Mouse (Mus musculus) right cerebral cortex, postnatal 4 days (tissue): ENCODE measurements around the gene Enpp3.

Source experiments
- DNase-seq: peaks from one replicate; pipeline ENCODE4 v3.0.0-alpha.2; 2022

Gene Enpp3

DNA sequence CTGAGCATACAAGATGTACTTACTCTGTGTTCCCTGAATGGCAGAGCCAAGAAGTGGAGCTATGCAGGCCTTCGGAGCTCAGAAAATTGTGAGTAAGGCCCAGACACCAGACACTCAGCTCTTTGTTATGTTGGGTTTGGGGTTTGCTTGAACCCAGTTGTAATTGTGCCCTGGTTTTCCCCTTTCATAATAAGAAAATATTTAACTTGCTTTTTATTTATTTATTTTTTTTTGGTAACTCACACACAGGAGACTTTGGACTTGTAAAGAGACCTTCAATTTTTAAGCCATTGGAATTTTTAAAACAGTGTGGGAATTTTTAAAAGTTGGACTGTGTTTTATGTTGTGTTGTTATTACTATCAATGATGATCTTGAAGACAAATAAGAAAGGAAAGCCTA, at the start of gene Enpp3:
Enpp3 (minus strand) TSS at position 148 of the 400 bp plus-strand sequence.
- DNase-seq, result no peak

DNA sequence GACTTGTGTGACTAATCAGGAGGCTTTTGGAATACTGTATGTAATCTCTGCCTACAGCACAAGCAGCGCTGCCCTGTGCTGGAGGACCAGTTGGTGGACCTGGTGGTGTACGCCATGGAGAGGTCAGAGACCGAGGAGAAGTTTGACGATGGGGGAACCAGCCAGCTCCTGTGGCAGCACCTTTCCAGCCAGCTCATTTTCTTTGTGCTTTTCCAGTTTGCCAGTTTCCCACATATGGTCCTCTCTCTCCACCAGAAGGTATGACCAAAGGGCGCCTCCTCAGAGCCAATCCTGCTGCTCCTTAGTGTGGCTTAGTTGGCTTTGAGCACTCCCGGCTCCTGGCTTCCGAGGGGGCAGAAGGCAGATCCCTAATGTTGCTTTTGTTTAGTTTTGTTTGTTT, 45.7 kb upstream of the Enpp3 start:
- DNase-seq, result no peak

DNA sequence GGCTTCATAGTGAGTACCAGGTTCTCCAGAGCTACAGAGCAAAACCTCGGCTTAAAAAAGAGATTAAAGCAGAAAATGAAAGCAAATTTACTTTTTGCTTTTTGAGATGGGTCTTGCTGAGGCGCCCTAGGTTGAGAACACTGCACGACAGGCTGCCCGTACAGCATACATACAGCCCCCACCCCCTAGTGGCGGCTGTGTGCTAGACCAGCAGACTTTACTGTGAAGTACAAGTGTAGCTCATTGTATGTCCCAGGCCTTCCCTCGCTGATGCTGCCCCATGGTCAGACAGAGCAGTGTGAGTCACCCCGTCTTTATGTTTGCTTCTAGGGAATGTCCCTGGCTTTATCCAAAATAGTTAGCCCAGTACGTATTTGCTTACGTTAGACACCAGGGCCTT, 43.4 kb upstream of the Enpp3 start:
- peak; percentile 45 for DNase-seq

DNA sequence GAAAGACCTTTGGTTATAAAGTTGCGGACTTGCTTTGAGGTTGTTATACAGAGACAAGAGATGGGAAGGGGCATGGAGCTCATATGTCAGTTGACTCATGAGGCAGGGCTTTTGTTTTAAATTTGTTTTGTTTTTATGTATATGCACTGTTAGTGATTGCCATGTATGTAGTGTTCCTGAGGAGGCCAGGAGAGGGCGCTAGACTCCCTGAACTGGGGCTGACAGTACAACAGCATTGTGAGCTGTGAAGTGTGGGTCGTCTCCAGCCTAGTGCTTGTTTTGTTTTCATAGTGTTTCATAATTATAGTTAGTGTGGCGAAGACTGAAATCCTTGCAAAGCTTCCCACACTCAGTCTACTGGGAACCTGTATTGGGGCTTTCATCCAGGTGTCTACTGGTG, 31.0 kb upstream of the Enpp3 start:
- peak; percentile 16 for DNase-seq

DNA sequence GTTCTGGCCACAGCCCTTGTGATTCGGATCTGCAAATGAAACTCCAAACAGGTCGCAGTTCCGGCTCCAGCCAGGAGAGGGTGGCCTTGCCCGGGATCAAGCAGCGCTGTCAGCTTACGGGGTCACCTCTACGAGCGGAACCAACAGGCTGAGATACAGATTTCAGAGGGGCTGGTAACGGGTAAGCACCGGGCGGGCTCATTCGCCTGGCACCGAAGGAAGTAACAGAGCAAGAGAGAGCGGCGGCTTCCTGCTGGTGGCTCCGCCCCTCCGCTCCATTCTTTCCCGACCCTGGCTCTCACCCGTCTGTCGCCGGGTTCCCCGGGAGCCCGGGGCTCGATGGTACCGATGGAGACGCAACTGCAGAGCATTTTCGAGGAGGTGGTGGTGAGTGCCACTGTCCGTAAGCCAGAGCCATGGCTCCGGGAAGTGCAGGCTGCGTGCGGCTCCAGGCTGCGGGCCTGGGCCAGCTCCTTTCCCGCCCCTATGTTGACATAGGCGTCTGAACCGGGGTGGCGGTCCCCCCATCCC, 27.2 kb upstream of the Enpp3 start, which contains the start of gene Med23:
Med23 (plus strand) TSS at position 227 of the 531 bp plus-strand sequence.
- peak; percentile 97 for DNase-seq

DNA sequence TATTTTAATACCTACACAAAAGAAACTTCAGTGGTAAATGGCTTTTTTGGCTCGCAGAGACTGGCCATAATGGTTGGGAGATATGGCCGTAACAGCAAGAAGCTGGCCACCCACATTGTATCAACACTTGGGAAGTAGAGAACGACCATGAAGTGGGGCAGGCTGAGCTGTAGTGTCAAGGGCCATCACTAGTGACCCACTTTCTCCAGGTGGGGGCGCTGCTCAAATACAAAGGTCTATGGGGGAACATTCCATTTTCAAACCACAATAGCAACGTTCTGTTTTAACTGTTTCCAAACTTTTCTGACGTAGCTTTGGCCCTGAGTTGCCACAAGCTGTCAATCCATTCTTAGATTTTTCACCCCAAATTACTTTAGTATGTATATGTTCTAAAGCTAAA, 21.8 kb upstream of the Enpp3 start:
- no peak for DNase-seq

DNA sequence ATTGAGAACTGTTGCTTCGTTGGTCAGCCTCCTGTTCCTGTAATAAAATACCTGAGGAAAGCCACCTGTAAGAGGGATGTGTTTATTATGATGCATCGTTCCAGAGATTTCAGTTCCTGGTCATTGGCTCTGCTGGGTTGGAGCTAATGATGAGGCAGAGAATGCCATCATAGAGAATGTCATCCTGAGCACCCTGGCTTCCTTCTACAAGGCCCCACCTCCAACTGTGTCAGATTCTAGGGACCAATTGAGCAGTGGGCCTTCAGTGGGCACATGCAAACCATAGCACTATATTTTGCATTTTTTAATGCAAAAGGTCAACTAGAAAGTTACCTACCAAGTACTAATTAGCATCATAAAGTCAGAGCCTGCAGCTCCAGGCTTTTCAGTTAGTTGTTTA, 20.5 kb upstream of the Enpp3 start:
- DNase-seq, result no peak

DNA sequence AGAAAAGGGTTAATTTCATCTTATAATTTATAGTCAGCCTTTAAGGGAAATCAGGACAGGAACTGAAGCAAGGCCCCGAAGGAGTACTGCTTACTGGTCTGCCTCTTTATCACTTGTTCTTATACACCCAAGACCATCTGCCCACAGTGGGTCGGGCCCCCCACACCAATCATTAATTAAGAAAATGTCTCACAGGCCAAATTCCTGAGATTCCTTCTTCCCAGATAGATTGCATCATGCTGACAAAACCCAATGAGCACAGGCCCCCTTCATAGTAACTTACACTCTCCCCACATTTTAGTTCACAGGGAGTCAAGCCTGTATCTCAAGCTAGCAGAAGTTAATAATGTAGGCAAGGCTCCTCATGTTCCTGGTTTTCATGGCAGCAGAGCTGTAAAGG, 625 bp downstream of the Enpp3 start:
- DNase-seq, result no peak

DNA sequence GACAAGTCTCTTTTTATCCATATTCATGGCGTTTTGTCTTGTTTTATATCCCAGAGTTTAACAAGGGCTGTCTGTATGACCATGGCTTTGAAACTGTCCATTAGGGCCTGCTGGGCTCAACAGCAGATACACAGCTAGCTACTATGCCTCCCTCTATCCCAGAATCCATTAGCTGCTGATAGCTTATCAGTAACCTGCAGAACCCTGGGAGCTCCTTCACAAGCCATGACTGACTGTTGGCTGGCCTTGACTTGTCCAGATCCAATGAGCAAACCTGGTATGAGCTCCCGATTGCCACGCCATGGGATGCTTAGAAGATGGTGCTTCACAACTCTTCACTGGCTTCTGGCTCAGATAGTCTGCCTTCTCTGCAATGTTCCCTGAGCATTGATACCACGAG, 1.8 kb downstream of the Enpp3 start:
- no peak for DNase-seq

DNA sequence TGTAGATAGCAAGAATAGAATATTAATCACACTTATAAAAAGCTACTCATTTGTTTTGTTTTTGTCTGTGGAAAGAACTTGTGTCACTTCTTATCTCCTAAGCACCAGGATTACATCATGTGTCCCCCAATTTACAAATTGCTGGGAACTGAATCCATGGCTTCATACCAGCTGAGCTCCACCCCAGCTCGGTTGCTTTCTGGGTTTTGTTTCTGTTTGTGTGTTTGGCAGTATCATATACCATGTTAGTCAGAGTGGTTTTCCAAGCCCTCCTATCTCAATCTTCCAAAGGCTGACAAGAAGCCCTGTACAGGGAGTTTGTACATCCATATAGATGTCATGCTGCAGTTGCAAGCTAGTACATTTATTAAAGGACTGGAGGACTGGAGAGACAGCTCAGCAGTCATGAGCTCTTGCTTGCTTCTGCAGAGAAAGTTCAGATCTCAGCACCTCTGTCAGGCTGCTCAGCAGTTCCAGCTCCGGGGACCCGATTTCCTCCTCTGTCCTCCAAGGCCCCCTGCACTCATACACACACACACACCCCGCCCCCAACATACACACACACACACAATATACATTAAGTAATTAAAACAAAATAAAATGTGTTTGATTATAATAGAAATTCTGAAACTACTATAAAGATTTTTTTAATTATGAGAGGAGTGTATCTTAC, 6.1 kb downstream of the Enpp3 start:
- DNase-seq, result no peak

DNA sequence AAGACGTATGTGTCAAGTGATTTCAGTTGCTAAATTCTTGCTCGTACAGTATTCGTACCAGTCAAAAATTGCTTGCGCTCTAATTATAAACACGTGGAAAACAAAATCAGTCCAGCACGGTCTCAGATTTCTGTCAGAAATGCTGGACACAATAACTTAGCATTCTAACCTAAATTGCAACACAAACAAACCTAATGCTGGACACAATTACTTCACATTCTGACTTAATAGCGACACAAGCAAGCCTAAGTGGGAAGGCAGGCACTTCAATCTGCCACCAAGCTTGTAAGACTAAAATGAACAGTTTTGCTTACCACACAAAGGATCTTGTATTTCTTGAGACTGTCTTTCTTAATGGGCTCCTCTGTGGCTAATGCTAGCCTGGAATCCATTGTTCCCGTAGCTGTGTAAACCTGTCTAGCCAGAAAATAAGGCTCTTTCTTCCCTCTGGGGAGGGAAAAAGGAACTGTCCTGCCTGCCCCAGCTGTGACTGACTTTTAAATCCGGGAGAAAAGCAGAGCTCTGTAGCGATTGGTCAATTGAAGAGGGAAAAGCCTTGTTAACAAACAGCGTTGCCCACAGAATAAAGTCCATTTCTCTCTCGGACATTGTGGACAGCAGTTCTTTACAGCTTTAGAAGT, 6.8 kb downstream of the Enpp3 start:
- no peak for DNase-seq

DNA sequence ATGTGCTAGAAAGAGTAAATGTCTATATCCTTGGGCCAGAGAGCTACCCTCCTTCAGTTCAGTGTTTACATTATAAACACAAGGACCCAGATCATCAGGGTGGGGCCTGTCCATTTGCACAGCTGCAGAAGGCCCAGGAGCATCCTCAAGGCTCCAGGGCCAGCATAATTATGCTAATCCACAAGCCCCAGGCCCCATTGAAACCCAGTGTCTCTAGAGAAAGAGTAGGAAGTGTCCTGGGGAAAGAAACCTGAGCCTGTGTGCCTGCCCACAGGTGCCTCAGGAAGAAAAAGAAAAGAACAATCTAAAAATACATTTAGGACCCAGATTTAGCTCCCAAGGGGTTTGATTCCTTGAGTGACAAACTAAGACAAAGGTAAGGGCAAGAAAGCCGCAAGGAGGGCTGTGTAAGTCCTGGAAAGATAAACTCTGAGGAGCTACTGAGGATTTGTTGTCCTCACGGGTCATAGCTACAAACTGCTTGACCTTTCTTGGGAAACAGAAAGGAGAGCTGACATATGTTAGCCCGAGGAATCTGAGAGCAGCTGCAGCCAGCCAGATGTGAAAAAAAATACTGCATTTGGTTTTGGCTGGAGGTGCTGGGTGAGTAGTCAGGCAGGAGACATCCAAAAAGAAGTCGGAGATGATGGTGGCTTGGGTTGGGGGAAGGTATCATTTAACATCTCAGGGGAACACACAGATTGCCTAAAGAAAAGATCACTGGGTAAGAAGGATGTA, 7.8 kb downstream of the Enpp3 start:
- no peak for DNase-seq

DNA sequence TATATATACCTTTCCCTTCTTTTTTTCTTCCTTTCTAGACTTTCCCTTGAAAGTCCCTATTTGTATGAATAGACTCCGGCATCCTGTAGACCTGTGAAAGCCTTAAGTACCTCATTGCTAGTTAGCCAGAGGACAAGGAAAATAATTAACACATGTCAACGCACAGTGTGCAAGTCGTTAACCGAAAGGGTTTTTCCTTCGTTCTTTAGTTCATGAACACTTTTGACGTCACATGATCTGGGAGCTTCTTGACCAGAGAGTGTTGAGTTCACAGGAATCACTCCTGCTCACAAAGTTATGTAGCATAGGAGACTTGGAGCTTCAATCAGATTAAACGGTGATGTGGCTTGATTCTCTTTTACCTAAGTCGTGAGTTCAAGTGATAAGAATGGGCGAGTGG, 10.3 kb downstream of the Enpp3 start:
- DNase-seq, result no peak

DNA sequence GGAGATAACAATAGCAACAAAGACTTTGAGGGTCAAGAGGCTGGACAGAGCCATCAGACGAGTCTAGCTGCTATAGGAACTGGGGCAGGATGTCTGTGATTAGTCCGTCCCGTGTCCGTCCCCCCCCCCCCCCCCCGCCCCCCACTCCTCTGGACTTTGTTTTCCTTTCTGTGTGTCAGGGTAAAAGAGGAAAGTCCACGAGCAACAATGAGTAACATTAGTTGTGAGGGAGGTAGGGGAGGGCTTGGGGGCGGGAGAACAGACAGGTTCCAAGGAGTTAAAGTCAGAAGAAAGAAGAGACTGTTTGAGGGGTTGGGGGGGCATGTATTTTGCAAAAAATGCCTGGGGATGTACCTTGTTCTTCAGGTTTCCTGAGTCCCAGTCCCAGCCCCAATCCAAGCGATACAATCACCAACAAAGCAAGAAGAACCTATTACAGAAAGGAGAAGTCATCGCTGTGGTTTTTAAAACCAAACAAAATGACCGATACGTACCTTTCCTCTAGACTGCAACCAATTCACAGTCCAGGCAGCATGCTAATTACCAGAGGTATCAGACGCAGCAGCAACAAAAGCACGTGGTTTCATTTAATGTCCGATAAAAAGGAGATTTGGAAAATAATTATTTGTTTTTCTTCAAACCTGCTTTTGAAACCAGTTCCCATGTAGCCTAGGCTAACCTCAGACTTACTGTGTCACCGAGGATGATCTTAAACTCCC, 11.1 kb downstream of the Enpp3 start:
- DNase-seq, result no peak

DNA sequence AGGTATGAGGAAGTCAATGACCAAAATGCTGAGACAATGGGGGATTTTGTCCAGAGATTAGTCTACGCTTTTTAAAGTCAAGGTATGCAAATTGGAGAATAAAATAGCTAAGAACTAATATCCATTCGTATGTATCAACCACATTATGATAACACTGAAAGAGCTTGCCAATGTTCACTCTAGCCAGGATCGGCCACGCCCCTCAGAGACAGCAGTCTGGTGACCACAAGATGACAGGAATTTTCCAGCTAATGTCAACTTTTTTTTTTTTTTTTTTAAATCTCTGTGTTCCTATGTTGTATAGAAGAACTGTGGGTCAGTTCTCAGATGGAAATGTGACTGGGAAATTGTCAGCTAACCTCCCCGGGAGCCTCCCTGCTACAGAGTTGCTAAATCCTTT, 12.2 kb downstream of the Enpp3 start:
- DNase-seq, result no peak

DNA sequence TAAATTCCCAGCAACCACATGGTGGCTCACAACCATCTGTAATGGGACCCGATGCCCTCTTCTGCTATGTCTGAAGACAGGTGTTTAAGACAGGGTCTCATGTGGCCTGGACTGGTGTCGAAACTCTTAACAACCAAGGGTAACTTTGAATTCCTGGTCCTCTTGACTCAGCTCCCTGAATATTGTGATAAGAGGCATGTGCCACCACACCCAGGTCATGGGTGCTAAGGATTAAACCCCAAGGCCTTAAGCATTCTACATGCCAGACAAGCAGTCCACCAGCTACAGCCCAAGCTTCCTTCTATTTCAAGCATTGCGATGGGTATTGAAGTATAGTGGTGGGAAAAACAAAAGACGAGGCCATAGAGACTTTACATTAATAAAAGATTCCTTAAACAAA, 14.5 kb downstream of the Enpp3 start:
- DNase-seq, result no peak

DNA sequence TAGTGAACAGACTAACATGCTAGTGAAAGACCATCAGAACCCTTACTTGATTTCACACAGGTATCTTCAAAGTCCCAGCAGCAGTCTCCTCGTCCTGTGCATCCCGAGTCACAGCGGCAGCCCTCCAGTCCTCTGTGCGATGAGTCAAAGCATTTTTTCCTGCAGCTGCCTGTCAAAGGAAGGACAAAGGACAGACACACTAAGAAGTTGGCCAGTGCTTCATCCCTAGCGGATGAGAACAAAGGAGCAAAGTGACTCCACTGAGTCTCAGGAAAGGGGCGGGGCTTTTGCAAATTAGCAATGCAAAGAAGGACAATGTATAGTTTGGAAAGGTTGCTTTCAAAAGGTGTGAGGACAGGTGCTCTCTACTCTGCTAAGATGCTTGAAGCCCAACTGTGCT, 16.5 kb downstream of the Enpp3 start:
- no peak for DNase-seq

DNA sequence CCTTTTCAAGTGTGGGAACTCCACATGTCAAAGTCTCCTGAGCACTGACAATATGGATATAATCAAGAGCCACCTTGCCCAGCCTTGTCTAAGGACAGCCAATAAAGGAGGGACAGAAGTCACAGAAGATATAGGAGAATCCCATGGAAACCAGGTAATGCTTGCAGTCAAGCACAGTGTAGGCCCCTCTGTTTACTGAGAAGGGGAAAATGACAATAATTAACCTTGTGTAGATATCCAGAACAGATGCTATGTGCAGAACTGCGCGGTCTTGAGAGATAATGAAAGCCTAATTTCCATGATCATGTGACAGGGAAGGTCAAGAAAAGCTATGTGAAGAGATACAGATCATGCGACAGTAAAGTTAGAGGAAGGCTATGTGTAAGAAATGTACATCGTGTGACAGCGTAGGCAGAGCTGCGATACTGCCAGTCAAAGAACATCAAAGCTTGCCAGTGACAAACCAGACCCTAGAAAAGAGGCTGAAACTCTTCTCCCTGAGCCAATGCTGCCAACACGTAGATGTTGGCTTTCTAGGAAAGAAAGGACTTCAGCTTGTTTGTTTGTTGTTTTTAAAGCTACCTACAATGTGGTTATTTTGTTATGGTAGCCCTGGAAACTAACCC, 17.1 kb downstream of the Enpp3 start:
- DNase-seq, result no peak

DNA sequence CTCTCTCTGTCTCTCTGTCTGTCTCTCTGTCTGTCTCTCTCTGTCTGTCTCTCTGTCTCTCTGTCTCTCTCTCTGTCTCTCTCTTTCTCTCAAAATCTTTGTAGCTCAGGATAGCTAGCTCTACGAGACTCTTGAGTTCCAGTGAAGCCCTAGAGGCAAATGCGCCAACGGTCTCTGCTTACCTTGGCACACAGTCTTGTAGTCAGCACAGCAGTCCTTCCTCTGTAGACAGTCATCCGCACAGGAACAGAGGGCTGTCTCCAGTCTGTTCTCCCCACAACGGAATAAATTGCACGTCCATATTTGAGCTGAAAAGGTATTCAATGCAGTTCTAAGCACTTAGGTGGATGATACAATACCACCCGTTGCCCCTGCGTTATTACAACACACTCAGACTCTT, 18.0 kb downstream of the Enpp3 start:
- DNase-seq, result no peak

DNA sequence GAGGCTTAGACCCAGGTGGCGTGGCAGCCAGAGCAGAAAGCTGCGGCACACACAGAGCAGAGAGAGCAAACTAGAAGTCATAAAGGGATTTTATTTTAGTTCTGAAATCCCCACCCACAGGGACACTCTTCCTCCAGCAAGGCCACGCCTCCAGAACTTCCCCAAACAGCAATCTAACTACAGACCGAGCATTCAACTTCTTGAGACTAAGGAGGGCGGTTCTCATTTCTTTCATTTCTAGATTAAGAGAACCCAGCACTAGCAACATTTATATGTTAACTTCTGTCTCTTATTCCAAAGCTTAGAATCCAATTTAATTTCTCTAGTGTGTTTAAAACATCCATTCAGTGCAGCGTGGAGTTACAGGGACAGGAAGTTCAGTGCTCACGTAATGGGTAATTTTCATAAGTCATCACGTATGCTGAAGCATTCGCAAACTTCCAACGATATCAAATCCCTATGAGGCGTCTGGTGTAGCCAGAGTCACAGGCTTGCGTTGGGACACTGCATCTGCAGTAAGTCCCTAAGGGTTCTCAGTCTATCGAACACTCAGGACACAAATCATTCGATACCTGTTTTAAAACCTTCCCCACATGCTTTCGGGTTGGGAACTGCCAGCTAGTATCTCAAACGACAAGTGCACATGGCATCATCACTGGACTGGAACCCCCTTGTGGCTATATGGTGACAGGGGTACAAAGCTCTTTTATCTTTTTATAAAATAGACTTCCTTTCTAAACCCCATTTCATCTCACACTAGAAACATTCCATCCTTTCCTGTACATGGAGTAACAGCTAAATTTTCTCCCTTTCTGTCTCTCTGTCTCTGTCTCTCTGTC, 18.7 kb downstream of the Enpp3 start:
- DNase-seq, result no peak

DNA sequence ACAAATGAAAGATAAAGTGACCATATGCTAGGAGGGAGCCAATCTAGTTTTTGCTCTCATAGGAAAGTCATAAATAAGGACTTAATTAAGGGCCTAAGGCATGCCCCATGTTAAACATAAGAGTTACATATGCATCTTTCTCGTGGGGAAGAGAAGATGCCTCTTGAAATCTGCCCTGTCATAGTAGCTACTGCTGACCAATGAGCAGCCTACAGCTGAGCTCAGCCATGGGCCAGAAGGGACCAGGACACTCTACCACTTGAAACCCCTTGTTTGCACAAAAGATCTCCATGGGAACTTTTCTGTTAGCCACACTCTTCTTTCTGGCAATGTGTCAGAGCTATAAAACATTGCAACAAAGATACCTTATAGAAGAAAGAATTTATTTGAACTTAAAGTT, 19.4 kb downstream of the Enpp3 start:
- no peak for DNase-seq

DNA sequence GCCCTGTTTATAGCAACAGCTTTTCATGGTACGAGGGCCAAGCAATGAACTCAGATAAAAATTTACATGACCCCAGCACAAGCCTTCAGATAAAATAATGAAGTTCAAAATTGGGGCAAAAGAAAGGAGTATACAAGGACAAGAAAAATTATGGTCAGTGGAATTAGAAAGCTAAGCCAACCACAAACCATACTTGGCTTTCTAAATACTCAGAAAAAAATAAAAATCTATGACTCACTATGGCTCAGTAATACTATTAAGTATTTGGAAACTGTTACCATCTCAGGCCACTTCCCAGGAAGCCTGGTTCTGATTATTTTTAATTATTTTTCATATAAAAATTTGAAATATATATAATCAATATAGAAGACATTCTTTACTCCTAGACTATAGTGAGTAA, 19.8 kb downstream of the Enpp3 start:
- no peak for DNase-seq
